Mouse (Mus musculus) cerebellum, postnatal 10 days (tissue): ENCODE results near the gene Mtx2.

Source experiments
- DNase-seq, 2 experiments: peaks; one replicate each; pipeline ENCODE4 v3.0.0; 2021; ENCODE audit warnings: mixed read lengths in 2 of 2

The Mtx2 gene

DNA sequence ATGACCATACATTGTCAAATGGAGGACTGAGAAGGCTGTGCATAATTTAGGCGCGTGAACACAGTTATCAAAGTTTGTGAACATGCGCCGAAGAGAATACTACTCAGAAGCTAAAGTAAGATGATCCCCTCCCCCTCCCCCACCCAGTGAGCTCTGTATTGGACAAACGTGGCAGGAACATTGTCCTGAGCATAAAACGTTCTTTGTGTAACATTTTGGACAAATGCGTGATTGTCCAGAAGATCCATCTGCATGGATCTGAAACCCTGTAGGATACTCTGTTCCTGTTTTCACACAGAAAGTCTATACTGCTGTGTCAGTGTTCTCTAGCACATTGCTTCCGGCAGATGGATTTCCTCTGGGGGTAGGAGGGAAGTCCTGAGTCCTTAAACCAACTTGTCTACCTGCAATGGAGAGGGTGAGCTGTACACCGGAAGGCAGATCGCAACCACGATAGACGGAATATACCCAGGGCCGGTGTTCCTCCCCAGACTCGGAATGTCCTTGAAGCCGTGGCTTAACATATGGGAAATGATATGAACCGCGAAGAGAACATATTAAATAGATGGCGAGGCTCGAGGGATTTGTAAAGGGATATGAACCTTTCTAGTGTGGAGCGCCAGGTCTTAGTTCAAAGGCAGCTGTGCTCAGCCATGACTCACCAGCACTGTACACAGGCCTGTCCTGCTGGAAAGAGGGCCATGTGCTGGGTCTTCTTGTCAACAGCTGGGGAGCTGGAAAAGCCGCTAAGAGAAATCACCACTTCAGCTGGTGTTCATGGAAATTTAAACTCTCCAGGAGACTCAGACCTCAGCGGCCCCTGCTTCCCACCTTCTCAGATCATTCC is 100.6 kb downstream of the Mtx2 start:
- no peak for DNase-seq
